Mouse (Mus musculus) CH12F3 (cell line): ENCODE measurements around the gene Larp4.

ENCODE experiments used
- in situ Hi-C: fragments of 300-500 bp; cut with MboI; formaldehyde crosslinking; loops from 2 replicates; pipeline ENCODE4 v1.14.3; 2020; ENCODE audit warnings: low sequenced_read_pairs

The Larp4 gene

DNA sequence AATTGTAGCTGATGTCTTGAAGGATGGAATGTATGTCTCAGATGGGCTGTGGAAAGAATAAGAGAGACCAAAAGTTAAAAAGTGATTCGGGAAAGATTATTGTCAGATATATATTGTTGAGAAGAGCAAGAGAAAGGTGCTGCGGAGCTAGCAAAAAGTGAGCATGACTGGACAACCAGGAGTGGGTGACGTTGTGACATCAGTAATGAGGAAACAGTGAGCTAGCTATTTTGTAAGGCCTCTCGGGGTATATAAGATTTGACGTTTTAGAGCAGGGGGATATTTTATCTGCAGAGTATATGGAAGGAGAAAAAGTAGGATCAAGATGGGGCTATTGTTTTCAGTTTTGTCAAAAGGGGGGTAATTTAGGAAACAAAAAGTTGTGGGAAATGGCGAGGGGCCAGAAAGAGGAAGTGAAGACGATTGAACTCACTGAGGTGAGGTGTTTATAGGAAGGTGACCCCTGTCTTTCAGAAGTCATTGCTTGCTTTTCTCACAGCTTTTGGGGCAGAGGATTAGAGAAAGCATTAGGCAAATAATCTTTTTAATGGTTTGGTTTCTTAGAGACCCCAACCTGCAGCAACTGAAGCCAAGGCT is 34.9 kb downstream of the Larp4 start:
- in situ Hi-C loops = no loop called here

DNA sequence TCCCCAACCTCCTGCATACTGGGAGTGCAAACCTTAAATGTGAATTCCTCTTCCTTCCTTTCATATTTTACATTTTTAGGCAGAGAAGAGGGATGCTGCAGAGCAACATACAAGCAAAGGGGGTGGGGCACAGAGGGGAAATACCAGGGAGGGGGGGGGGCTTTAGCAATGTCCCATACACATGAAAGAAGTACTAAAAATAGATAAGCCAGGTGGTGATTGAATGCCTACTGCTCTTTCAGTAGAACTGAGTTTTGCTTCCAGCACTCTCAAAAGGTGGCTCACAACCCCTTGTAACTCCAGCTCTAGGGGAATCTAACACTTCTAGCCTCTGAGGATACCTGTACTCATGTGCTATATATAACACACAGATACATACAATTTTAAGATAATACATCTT is 36.3 kb downstream of the Larp4 start:
- in situ Hi-C loops = no loop called here

DNA sequence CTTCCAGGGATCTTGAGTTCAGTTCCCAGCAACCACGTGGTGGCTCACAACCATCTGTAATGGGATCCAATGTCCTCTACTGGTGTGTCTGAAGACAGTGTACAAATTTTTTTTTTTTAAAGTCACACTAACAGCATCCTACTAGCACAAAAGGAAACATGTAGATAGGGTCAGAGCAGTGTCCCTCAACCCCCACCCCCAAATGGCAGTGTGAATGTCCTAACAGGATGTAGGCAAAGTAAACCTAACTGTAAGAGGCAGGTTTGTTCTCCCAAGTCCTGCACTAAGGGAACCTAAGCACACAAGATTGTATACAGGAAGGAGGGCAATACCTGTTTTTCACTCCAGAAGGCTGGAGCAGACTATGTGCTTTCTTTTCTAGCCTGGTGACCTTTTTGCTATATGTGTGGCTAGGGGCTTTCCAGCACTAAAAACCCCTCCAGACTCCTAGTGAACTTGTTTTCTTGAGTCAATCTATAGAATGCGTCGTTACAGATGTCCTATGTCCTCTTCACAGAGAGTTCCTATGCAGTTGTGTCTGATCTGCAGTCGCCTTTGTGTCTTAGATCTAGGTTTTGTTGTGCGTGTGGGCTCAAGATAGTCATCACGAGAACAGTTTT is 48.5 kb downstream of the Larp4 start:
- in situ Hi-C loops = no loop called here

DNA sequence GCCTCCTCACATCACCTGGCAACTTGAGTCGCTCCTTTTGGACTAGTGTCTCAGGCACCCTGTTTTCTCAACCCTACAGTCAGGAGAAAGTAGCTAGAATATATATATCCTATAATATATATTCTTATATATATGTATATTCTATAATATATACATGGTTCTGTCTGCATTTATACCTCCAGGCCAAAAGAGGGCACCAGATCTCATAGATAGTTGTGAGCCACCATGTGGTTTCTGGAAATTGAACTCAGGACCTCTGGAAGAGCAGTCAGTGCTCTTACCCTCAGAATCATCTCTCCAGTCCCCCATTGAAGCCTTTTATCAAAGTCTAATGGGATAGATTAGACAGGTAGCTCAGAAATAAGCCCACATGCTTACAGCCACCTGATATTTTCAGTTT is 51.3 kb downstream of the Larp4 start:
- in situ Hi-C loops = no loop called here

DNA sequence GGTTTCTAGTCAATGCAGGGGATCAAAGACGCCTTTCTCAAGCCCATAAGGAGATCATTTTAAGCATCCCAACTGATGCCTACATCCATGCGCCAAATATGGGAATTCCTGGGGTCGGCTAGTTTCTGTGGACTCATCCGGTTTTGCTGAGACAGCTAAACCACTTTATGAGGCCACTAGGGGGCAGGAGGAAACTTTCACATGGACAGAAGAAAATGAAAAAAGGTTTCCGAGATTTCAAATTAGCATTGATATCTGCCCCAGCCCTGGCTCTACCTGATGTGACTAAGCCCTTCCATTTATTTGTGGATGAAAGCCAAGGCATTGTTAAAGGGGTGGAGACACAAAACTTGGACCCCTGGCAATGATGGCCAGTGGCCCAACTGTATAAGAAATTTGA is 53.1 kb downstream of the Larp4 start:
- in situ Hi-C loops = no loop called here

DNA sequence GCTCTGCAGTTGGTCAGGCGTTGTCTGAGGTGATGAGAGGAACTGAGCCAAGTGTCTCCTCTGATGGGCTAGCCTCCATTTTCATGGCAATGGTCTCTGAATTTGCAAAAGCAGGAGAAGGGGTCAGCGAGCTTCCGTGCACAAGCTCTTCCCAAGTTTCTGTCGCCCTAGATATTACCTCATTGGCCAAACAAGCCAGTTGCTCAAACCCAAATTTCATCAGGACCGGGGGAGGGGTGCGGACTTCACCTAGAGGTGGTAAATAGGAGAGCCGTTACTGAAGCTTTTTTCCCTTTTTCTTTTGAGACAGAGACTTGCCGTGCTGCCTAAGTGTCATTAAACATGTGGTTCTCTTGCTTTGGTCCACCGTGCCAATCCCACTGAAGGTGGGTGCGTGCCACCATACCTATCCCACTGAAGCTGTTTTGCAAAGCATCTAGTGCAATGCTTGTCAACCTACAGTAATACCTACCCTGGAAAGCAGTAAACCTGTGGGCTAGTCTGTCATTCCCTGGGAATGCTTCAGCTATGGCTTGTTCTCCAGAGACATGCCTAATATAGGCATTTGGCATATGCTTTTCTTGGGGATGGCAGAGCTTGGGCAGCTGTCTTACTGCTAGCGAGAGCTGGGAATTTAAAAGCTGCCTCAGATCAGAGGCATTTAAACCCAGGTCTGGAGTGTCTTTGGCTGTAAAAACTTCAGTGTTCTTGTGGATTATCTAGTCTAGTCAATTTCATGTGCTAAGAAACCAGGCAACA is 55.4 kb downstream of the Larp4 start:
- in situ Hi-C loops = no loop called here

DNA sequence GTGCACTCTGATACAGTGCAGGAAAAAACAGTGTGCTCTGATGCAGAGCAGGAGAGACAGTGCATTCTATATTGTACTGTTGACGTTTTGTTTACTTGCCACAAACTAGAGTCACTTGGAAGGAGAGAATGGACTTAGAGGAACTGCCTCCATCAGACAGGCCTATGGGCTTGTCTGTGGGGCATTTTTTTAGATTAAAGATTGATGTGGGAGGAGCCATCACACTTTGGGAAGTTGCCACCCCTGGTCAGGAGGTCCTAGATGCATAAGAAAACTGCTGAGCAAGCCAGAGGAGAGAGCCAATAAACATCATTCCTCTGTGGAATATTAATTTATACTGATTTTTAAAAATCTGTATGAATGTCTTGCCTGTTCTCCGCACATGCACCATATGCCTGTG is 58.3 kb downstream of the Larp4 start:
- in situ Hi-C loops = no loop called here

DNA sequence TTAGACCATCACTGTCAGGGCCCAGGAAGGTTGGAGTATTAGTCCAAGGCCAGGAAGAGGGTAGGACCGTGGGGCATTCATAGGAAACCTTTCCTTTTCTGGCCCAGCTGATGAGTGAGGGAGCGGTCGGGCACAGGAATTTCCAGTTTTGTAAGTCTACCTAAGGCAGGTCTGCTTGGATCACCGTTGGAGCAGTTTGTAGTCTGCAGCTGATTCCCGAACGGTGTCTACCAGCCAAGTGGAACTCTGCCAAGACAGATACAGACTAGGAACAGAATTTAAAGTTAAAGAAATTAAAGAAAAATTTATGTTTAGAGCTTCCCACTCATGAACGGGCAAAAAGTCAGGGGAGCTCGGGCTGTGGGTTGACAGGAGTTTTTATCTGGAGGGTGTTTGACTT is 59.6 kb downstream of the Larp4 start:
- in situ Hi-C loops = no loop called here

DNA sequence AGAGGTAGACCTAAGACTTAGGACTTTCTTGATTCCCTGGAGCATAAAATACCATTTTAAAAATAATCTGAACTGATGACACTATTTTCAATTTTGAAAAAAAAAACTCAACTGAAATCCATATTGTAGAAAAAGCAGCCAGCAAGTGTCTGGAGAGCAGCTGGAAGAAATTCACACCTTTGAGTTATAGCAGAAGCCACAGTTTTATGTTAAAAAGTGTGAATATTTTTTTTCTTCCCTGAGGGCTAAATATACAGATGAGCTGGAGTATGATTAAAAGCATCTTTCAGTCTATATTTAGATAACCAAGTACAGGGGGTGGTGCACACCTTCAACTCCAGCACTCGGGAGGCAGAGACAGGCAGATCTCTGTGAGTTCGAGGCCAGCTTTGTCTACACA is 60.0 kb downstream of the Larp4 start:
- in situ Hi-C loops = no loop called here

DNA sequence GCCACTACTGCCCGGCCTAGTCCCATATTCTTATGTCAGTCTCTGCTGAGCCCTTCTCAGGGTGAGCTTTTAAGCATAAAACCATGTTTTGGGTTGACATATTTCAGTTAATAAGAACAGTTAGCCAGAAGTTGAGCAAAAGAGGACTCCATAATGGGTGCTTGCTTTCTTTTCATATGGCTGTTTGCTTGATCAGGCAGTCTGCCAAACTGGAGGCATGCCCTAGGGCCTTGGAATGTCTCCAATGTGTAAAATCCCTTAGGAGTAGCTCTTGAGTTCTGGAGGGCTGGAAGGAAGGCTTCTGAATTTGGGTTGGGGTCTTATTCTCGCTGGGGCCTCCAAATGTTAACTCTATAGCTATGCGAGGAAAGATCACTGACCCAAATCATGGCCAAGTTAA is 62.7 kb downstream of the Larp4 start:
- in situ Hi-C loops = no loop called here

DNA sequence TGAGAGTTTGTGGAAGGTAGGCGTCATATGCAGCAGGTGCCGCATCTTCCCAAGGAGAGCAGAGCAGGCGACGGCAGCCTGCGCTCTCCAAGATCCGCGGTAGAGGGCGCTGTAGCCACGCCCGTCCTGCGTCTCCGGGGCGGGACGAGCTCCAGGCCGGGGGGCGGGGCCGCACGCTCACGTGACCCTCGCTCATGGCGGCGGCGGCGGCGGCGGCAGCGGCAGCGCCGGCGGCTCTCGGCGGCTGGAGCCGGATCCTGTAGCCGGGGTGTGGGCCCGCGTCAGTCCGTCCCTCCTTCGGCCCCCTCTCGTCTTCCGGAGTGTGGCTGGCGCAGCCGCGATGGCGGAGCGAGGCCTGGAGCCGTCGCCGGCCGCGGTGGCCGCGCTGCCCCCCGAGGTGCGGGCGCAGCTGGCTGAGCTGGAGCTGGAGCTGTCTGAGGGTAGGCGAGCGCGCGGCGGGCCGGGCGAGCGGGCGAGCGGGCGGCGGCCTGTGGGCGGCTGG is 68.7 kb downstream of the Larp4 start, which contains the start of gene Dip2b:
TSS of gene Dip2b (plus strand) at position 195 of the 502 bp plus-strand sequence.
- in situ Hi-C loops = loop anchor here (5.0 kb wide), 1 partner anchor 94 kb away; no protein-coding TSS in a partner anchor

DNA sequence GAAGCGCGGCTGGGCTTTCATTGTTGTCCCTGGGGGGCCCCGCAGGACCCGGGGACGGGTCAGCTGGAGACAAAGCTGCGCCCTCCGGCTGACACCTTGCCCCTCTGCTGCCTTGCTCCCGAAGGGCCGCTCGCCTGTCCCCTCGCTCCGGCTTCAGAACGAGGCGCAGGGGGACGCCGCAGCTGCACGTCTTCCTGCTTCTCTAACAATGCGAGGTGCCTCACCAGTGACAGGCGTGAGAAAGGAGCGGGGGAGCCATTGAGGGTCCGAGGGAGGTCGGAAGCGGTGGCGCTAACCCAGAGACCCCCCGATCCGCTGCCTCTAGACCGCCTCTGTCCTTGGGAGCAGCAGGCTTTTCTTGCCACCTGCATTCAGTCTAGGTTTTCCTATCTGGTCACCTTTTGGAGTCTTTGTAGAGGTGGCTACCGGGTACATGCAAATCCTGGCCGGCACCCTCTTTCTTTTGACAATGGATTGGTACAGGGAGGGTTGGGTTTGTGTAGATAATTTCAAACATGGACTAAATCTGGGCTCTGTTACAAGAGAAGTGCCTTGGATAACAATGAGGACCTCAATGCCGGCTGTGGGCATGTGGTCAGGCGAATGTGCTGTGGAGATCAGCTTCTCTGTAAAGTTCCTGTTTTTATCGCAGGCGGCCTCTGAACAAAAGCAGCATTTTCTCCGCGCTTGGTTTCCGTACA is 69.3 kb downstream of the Larp4 start:
- in situ Hi-C loops = loop anchor here (5.0 kb wide), 1 partner anchor 93 kb away; no protein-coding TSS in a partner anchor

DNA sequence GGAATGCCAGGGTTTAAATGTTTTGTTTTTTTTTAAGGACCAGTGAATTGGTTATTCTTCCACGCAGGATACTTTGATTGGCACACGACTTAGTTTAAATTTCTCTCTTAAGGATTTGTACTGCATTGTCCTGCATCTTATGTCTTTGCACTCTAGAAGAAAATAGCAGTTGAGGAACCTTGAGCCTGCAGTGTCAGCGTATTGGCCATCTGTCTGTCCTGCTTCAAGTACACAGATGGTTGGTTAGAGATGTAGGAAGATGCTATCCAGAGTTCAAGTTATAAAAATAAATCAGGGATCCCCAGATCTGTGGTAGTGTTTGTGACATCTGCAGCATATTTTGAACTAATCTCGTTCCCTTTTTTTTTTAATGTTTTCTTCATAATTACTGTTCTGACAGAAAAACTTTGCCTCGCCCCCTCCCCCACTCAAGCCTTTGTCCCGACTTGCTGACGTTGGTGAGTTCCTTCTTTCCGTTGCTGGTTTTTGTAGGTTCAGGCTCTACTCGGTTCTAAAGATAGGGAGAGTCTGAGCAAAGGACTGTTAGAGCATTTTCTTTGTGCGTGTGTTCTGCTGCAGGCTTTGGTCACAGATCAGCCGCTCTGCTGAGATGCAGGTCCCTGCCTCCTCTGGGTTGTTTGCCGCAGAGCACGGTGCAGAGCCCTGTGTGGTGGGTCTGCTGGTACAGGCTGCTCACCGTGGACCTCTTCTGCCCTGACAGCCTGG is 70.8 kb downstream of the Larp4 start:
- in situ Hi-C loops = no loop called here

DNA sequence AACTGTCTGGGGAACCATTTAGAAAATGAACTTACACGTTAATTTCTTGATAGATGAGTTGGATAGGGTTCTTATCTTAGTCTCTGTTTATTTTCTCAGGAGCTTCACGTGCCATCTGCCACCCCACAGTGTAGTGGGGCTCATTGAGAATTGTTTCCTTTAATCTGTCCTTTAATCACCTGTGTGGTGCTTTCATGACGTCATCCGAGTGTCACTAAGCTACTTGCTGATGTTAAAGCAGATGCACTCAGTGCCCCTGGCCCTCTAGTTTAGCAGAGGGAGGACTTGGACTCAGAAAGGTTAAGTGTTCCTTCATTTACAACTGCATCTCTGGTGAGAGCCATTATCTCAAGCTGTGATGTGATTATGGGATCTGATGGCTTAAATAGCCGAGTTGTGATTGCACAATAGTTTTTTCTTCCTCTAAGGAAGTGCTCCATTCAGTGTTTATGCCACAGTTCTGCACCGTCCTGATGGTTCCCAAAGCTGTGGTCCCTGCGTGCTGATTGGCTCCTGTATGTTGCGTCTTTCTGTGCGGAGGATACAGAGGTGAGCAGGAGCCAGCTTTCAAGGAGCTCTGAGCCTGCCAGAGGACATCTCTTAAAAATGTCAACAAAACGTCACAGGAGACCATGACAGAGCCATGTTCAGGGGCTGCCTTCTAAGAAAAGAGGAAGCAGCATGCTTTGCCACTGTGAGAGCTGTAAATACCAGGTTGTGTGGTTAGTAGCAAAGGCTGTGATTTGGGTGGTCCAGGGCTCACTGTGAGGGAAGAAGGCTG is 71.6 kb downstream of the Larp4 start:
- in situ Hi-C loops = no loop called here

DNA sequence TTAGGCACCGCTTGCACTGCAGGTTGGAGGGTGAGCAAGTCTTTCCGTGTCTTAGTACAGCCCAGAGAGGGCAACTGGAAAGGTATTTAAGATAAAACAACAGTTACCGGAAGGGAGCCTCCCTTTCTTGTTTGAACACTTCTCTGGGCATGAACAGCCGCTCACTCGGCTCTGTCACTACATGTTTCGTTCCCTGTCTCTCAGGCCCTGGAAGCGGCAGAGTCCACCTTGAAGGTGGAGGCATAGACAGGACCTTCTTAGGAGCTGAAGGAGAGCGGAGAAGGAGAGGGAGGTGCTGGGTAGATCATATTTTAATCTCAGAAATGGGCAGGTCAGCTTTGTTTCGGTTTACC is 72.2 kb downstream of the Larp4 start:
- in situ Hi-C loops = no loop called here

DNA sequence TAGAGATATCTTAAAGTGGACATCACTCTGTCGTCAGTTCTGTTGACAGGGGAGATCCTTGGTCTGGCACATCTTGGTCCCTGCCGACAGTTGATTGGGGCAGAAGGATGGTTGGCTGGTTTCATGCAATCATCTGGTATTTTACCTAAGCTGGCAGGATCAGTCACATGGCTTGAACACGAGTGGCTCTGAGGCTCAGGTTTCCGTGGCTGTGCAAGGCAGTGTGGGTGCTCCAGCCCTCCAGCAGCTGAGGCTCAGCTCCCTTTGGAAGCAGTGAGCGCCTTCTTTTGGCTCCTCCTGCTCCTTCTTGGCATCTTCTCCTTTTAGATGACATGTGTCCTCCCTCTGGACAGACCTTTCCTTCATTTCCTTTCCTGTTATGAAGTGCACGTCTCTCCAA is 75.7 kb downstream of the Larp4 start:
- in situ Hi-C loops = no loop called here

DNA sequence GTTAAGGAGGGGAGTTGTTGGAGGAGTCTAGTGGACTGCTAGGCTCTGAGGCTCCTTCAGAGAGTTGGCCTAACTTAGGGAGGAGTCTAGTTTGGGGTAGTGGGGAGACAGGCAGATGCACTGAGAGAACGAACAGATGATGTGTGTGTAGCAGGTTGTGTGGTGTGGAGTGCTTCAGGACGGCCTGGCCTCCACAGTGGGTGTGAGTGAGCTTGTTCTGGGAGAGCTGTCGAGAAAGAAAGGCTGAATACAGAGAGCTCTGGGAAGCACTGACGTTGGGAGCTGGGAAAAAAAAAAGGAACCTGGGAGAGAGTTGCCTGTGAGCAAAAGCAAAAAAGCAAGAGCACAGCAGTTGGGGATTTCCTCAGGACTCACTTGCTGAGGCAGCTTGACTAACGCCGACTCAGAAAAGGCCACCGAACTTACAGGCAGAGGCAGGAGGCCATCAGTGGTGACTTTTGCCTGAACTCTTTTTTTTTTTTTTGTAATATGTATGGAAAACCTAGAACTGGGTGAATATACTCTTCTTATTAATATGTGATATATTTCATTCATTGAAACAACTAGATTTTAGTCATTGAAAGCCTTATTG is 79.7 kb downstream of the Larp4 start:
- in situ Hi-C loops = no loop called here

DNA sequence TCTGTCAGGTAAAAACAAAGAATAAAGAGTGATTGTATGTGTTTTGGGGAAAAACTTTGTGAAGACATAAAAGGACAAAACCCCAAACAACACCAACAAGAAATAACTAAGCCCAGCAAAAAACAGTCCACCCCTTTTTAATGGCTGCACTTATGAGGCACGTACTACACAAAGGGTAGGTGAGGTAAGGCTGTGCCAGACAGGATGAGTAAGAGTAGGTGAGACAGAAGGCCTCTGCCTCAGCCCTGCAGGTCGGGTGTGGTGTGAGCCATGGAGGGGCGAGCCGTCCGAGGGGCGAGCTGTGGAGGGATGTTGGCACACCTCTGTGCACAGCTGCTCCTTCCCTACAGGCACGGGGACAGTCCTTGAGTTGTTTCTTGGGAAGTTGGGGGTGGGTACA is 81.1 kb downstream of the Larp4 start:
- in situ Hi-C loops = no loop called here

DNA sequence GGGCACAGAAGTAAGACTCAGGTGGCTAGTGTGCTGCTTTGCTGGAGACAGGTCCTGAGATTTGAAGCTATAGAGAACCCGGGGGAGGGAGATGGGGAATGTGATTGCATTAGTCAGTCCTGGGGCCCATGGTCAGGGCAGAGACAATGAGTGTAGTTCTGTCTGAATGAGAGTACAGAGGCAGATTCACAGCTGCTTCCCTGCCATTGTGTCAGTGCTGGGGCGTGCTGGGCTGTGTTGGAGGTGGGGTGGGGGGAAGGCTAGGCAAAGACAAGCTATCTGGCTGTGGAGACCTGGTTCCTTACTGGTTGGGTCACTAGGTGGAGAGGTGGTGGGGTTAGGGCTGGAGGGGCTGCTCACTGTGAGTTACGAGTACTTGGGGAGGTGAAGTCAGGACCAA is 82.9 kb downstream of the Larp4 start:
- in situ Hi-C loops = no loop called here
